Mouse (Mus musculus): ENCODE data around the gene Prkag3.

- TF ChIP-seq CTCF (IDR thresholded peaks at IDR 0.05; ENCODE audit: extremely low read depth, insufficient read depth, low read length): no peak
- no peak for TF ChIP-seq POLR2A (IDR thresholded peaks at IDR 0.05; ENCODE audit: extremely low read depth, insufficient read depth, low read length)
These were observed 26.8 kb upstream of the Prkag3 start for GRCm38 (mm10) chr1:74775816-74776215.

Measured in cortical plate, adult 2 months (tissue).